Mouse (Mus musculus) C3H10T1/2 (cell line): ENCODE measurements around the gene Arhgef39. TPM values are rescaled to one million over a fixed set of nuclear protein-coding genes. Genes with fewer than 3 reads are reported as not detected.

ENCODE experiments used
- polyA plus RNA-seq, 2 experiments: library from polyadenylated mRNA; unstranded; fragments of >200 nt; fragmentation: generic; extraction: Trizol; gene quantifications; one replicate each; pipeline ENCODE4 v1.2.1; 2012; ENCODE audit warnings: missing spikeins in 2 of 2

Arhgef39 gene
- 10 to 100 TPM in 1 of 2 experiments, 1 to 10 TPM in 1; 7.5 to 26.7 TPM for polyA plus RNA-seq

DNA sequence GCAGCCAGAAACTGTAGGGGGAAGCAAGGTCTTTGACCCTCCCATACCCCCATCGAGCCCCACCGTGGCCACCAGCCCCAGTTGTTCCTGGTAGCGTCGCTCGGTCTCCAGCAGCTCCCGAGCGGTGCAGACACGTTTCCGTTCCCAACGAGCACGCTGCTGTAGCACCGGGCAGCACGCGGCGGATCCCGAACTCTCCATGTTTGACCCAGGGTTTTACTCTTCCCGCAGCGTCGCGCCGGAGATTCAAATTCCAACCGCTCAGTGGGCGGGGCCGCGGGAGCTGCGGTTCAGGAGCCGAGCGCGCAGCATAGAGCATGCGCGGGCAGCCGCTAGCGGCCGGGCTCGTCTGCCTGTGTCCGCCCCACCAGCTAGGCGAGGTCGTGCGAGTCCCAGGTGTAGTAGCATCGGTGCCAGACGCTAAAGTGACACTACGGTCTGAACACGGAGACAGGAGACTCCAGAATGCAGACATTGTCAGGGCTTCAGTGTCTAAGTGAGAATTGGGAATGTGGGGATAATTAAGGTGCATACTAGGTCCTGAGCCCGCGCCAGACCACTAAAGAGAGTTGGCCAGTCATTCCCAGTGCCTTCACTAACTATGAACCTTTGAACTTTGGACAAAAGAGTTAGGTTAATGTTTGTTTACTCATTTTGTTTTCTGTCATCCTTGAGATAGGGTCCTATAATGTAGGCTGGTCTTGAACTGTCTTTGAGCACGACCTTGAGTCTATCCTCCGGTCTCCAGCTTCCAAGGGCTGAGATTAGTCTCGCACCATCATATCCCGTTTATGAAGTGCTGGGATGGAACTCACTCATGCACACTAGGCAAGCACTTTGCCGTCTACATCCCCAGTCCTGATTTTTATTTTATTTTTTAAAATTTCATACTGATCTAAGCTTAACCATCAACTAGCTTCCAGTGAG, at the start of gene Arhgef39:
Gene Arhgef39 (minus strand): TSS at position 289 of the 927 bp plus-strand sequence.

DNA sequence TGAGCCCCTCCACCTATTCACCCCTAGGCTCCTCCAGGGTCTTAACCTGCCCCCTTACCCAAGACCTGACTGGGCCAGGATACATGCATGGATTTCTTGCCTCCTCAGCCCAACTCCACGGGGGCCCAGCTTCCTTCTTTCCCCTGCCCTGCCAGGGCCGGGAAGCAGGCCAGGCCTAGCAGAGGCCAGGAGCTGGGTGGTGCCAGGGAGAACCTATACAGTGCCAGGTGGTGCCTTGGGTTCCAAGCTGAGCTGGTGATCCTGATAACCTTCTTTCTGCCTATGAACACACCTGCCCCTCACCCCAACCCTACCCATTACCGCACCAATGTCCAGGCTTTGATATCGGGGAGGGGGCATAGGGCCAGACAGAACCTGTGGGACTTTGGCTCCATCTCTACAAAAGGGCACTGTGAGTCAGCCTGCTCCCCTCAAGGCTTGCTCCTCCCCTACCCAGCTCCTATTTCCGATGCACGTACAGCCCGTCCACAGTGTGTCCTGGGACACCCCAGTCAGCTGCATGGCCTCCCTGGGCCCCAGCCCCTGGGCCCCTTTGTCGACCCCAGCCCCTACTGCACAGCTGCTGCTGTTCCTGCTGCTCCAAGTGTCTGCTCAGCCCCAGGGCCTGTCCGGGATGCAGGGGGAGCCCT, 7.2 kb upstream of the Arhgef39 start, which contains the start of gene Car9:
Gene Car9 (plus strand): TSS at position 431 of the 650 bp plus-strand sequence.

DNA sequence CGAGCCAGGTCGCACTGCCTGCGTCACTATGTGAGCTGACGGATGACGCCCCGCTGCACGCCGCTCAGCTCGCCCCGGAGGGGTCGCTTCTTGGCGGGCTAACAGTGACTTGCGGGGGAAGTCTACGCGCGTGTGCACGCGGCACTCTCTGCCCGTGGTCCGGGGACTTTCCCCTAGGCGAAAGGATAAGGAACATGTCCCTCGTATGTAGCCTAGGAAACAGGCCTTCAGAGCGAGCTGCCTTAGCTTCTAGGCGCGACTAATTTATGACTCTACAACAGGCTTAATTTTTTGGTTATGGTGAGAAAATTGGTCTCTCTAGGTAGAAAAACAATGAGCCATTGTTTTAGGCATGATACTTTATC, 6.7 kb downstream of the Arhgef39 start, which contains the start of gene Ccdc107:
Gene Ccdc107 (plus strand): TSS at position 80 of the 365 bp plus-strand sequence.

DNA sequence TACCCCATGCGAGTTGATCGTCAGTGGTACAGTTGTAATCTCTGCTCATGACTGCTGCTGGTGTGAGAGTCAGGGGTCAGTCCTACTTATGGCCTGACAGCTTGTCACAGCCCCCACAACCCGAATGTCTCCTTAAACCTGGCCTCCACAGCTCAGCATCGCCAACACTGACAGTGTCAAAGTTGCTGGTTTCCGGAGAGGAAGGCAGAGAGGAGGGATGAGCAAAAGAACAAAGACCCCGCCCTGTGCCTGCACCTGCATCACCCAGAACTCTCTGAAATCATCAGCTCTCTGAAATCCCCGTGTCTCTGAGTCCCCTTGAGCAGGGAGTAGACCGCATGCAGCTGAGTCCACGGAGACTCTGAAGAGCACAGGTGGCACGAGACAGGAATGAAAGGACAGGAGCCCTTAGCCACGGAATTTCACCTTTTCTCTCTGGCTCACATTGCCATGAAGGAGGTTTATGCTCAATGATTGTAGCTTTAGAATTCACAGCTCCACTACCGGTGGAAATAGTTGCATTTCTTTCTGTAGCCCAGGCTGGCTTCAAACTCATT, 15.9 kb downstream of the Arhgef39 start, which contains the start of gene Sit1:
Gene Sit1 (minus strand): TSS at position 200 of the 557 bp plus-strand sequence.

DNA sequence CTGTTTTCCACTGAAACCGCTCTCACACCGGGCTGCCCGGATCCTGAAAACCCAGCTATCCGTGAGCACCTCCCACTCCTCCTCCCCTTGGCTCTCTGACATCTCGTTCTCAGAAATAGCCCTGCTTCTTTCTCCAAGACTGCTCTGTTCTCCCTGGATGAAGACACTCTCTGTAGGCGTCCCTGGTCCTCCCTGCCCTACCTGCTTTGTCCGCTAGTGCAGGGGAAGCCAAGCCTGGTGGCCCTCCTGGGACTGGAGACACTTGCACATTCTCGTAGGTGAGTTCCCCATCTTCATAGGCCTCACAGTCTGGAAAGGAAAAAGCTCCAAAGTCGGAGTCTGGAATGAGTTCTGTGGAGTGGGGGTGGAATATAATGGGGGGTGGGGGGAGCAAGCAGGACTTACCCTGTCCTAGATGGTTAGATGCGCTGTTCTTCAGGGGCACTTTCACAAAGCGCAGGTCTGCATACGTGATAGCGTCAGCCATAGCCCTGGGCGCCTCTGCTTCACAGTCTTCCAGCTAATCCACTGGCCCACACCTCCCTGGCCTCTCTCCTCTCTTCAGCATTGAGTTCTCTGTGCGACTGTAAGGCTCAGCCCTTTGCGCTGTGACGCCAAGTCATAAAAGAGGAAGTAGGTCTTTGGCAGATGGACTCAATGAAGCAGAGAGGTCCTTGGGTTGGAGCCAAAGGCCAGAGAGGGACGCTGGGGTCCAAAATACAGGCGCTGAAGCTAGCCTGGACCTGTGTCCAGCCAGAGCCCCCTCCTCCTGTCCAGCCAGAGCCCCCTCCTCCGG, 45.3 kb downstream of the Arhgef39 start, which contains the start of gene Cd72:
Gene Cd72 (minus strand): TSS at position 588 of the 796 bp plus-strand sequence.

Other genes with a start within 250 kb of the Arhgef39 start
- under 1 TPM; 0.02 to 0.24 TPM for gene Atp8b5, start 232.5 kb downstream of the Arhgef39 start, polyA plus RNA-seq
- 10 to 100 TPM in 1 of 2 experiments, 1 to 10 TPM in 1; 5.0 to 18.4 TPM for gene Rusc2, start 117.7 kb downstream of the Arhgef39 start, polyA plus RNA-seq
- gene Fam166b, start 70.6 kb downstream of the Arhgef39 start, polyA plus RNA-seq = under 1 TPM in 1 of 2 experiments, not detected in 1; 0.12 TPM
- 10 to 100 TPM; 25.8 to 40.4 TPM for gene Tesk1, start 57.8 kb downstream of the Arhgef39 start, polyA plus RNA-seq
- 1 to 10 TPM in 1 of 2 experiments, under 1 TPM in 1; 0.41 to 1.7 TPM for gene Cd72, start 45.1 kb downstream of the Arhgef39 start, polyA plus RNA-seq
- not detected for gene Sit1, start 16.0 kb downstream of the Arhgef39 start, polyA plus RNA-seq
- 100 to 1,000 TPM; 103 to 155 TPM for gene Ccdc107, start 6.8 kb downstream of the Arhgef39 start, polyA plus RNA-seq
- gene Car9, start 7.3 kb upstream of the Arhgef39 start, polyA plus RNA-seq = 10 to 100 TPM in 1 of 2 experiments, under 1 TPM in 1; 0.13 to 14.9 TPM
- 100 to 1,000 TPM; 317 to 365 TPM for gene Tpm2, start 24.1 kb upstream of the Arhgef39 start, polyA plus RNA-seq
- gene Creb3, start 62.6 kb upstream of the Arhgef39 start, polyA plus RNA-seq = 10 to 100 TPM; 42.0 to 72.5 TPM
- 100 to 1,000 TPM in 1 of 2 experiments, 10 to 100 TPM in 1; 65.6 to 138 TPM for gene Tln1, start 63.0 kb upstream of the Arhgef39 start, polyA plus RNA-seq
- 10 to 100 TPM in 1 of 2 experiments, 1 to 10 TPM in 1; 8.5 to 22.7 TPM for gene Rgp1, start 79.0 kb upstream of the Arhgef39 start, polyA plus RNA-seq
- gene Gba2, start 79.2 kb upstream of the Arhgef39 start, polyA plus RNA-seq = 10 to 100 TPM in 1 of 2 experiments, 1 to 10 TPM in 1; 2.0 to 10.2 TPM
- gene Msmp, start 84.8 kb upstream of the Arhgef39 start, polyA plus RNA-seq = under 1 TPM in 1 of 2 experiments, not detected in 1; 0.09 TPM
- gene Npr2, start 132.2 kb upstream of the Arhgef39 start, polyA plus RNA-seq = 10 to 100 TPM in 1 of 2 experiments, 1 to 10 TPM in 1; 5.4 to 63.4 TPM
- under 1 TPM; 0.02 to 0.26 TPM for gene Spag8, start 153.9 kb upstream of the Arhgef39 start, polyA plus RNA-seq
- 100 to 1,000 TPM in 1 of 2 experiments, 10 to 100 TPM in 1; 99.0 to 148 TPM for gene Hint2, start 156.8 kb upstream of the Arhgef39 start, polyA plus RNA-seq
- gene Tmem8b, start 169.3 kb upstream of the Arhgef39 start, polyA plus RNA-seq = 1 to 10 TPM in 1 of 2 experiments, under 1 TPM in 1; 0.16 to 3.7 TPM
- 1 to 10 TPM; 3.9 to 6.0 TPM for gene Fam221b, start 169.4 kb upstream of the Arhgef39 start, polyA plus RNA-seq
- under 1 TPM in 1 of 2 experiments, not detected in 1; 0.01 TPM for gene Olfr70, start 201.1 kb upstream of the Arhgef39 start, polyA plus RNA-seq
- not detected for gene Olfr71, start 210.6 kb upstream of the Arhgef39 start, polyA plus RNA-seq
- gene Hrct1, start 227.5 kb upstream of the Arhgef39 start, polyA plus RNA-seq = 1 to 10 TPM; 2.0 to 2.5 TPM
- gene Spaar, start 230.3 kb upstream of the Arhgef39 start, polyA plus RNA-seq = under 1 TPM; 0.01 to 0.02 TPM